Mouse (Mus musculus) embryonic facial prominence, embryonic 12.5 days (tissue): ENCODE results near the gene Ccdc88c. TPM values are rescaled to one million over a fixed set of nuclear protein-coding genes. Genes with fewer than 3 reads are reported as not detected.

Source experiments
- ATAC-seq: fragments of 200-750 bp; cut with Nextera tagmentation; 2 replicates; pipeline ENCODE4 v1.8.0; 2017; ENCODE audit not compliant: insufficient number of reproducible peaks, insufficient read depth, low FRiP score, low TSS enrichment
- H3K27ac ChIP-seq: fragments of 300-500 bp; sonication (generic); 2 replicates; pipeline ENCODE4 v1.5.1; 2016; ENCODE audit warnings: mild to moderate bottlenecking
- H3K27me3 ChIP-seq: fragments of 300-500 bp; sonication (generic); 2 replicates; pipeline ENCODE4 v1.6.1; 2016; ENCODE audit warnings: mild to moderate bottlenecking, moderate library complexity
- H3K36me3 ChIP-seq: fragments of 300-500 bp; sonication (generic); 2 replicates; pipeline ENCODE4 v1.6.1; 2016; ENCODE audit warnings: mild to moderate bottlenecking
- H3K4me1 ChIP-seq: fragments of 300-500 bp; sonication (generic); 2 replicates; pipeline ENCODE4 v1.6.1; 2016
- H3K4me2 ChIP-seq: fragments of 300-500 bp; sonication (generic); replicated peaks from 2 replicates; pipeline ENCODE4 v1.6.1; 2016; ENCODE audit warnings: mild to moderate bottlenecking, moderate library complexity
- H3K4me3 ChIP-seq: fragments of 300-500 bp; sonication (generic); 2 replicates; pipeline ENCODE4 v1.5.1; 2016; ENCODE audit warnings: mild to moderate bottlenecking
- H3K9ac ChIP-seq: fragments of 300-500 bp; sonication (generic); 2 replicates; pipeline ENCODE4 v1.6.1; 2016; ENCODE audit warnings: mild to moderate bottlenecking, moderate library complexity
- H3K9me3 ChIP-seq: fragments of 300-500 bp; sonication (generic); 2 replicates; pipeline ENCODE4 v1.6.1; 2016; ENCODE audit warnings: mild to moderate bottlenecking, moderate library complexity
- WGBS: fragments of 180-500 bp; shearing (Covaris S2); methylation state at CpG from one replicate; pipeline ENCODE4 v1.1.7; 2016; 5-methylcytosine and 5-hydroxymethylcytosine counted together
- polyA plus RNA-seq: library from polyadenylated mRNA; unstranded; fragments of >200 nt; fragmentation: Nextera tagmentation; extraction: Ambion mirVana; gene quantifications from 2 replicates; pipeline ENCODE4 v1.2.1, GENCODE M21; 2016

Gene Ccdc88c
- polyA plus RNA-seq, 1 experiment from 2014 or later: 6.7 TPM

DNA sequence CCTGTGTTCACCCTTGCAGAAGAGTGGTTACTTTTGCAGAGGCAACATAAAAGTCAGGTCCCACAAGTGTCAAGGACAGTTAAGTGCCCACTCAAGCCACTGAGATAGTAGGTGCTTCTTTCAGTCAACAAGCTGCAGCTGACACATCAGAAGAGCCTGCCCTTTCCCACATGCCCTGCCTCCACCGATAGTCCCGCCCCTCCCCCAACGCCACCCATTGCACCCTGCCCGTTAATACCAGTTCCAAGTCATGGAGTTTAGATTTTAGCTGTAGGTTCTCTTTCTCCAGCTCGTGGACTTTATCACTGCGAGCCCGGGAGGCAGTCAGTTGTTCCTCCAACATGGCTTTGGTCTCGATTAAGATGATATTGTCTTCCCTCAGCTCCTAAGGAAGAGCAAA is 74.9 kb downstream of the Ccdc88c start:
- no peak for ATAC-seq
- H3K4me3 ChIP-seq: no peak overlapping the region
- no peaks in the 10 kb centered on the region for H3K9me3 ChIP-seq
- no peak overlapping the region for H3K9ac ChIP-seq
- H3K36me3 ChIP-seq: no peaks in the 10 kb centered on the region
- no peaks in the 10 kb centered on the region for H3K27me3 ChIP-seq
- no peak overlapping the region for H3K27ac ChIP-seq
- peaks cover 8% of the 10 kb centered on the region for H3K4me1 ChIP-seq
- 80% methylated on average over 8 of the region's 8 CpGs for WGBS
- H3K4me2 ChIP-seq: no peak overlapping the region

DNA sequence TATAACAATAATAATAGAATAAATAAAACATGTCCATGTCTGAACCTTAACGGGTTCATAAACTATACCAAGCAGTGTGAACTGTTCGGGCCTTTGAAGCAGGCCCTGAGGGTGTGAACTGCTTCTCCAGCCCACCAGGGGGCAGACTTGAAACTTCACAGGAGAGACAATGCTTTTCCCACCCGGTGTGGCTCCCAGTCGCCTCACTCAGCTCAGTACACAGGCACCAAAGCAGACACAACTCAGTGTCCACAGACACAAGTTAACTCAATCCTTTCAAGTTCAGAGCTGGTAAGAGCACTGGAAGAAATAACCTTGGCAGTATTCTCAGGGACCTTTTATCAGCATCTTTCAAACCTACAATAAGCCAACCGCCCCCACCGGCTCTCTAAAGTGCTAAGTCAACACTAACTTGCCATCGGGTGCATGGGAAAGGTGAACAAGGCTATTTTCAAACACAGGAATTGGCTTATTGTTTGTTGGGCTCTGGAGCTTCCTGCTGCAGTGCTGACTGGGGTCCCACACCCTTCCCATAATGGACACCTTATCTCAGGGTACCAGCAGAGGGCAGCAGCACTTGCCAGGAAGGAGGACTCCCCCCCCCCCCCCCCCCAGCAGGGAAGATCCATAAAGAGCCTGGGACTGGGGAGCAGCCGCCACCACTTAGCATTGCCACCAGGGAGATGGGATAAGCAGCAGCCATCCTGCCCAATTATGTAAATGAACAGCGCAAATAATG is 76.5 kb downstream of the Ccdc88c start:
- H3K9me3 ChIP-seq: no peaks in the 10 kb centered on the region
- no peaks in the 10 kb centered on the region for H3K36me3 ChIP-seq
- H3K27ac ChIP-seq: no peak overlapping the region
- no peak for ATAC-seq
- peaks cover 3% of the 10 kb centered on the region for H3K4me1 ChIP-seq
- H3K27me3 ChIP-seq: no peaks in the 10 kb centered on the region
- no peak overlapping the region for H3K9ac ChIP-seq
- H3K4me2 ChIP-seq: no peak overlapping the region
- WGBS: 44% methylated on average over 9 of the region's 9 CpGs
- no peak overlapping the region for H3K4me3 ChIP-seq

DNA sequence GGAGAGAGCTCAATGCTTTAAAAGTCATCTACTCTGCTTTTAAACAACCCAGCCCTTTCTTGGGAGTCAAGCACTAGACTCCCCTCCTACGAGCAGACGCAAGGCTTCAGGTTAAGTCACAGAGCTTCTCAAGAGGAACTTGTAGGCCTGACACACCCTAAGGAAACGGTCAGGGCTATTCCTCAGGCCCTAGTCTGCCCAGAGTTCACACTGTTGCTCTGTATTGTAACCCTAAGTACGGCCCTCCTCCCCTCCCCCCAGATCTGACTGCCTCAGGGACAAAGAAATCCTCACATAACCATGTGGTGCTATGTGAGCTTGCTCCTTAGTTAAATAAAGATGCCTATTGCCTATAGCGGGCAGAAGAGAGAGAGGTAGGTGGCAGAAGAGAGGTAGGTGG is 79.7 kb downstream of the Ccdc88c start:
- Histone ChIP-seq H3K4me2 (no peak overlapping the region), H3K4me1 (no peaks in the 10 kb centered on the region), H3K27ac (no peak overlapping the region), H3K9ac (no peak overlapping the region), H3K9me3 (no peaks in the 10 kb centered on the region), H3K27me3 (no peaks in the 10 kb centered on the region), H3K36me3 (peaks cover 9% of the 10 kb centered on the region; the same call in 1 of the 2 replicates), H3K4me3 (no peak overlapping the region)
- no peak for ATAC-seq
- 72% methylated on average over 5 of the region's 5 CpGs for WGBS

DNA sequence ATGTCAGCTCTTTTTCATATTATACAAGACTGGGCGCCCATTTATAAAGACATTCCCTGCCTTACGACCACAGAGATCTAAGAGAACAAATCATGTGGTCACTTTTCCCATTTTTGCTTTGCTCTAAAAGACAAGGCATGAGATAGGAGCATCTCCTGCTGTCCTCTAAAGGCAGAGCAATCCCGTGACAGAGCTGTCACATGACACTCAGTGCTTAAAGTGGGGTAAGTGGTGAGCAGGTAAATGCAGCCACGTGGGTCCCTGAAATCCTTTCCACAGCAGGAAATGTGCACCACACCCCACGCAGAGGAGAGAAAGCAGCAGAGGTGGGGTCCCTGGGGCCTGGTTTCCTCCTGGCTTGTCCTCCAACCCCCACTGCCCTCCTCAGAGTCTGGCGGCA is 80.8 kb downstream of the Ccdc88c start:
- Histone ChIP-seq H3K9ac (no peak overlapping the region), H3K4me2 (no peak overlapping the region), H3K4me1 (no peaks in the 10 kb centered on the region), H3K27me3 (no peaks in the 10 kb centered on the region), H3K9me3 (no peaks in the 10 kb centered on the region), H3K27ac (no peak overlapping the region), H3K4me3 (no peak overlapping the region), H3K36me3 (peaks cover 9% of the 10 kb centered on the region; the same call in 1 of the 2 replicates)
- 82% methylated on average over 6 of the region's 6 CpGs for WGBS
- no peak for ATAC-seq

DNA sequence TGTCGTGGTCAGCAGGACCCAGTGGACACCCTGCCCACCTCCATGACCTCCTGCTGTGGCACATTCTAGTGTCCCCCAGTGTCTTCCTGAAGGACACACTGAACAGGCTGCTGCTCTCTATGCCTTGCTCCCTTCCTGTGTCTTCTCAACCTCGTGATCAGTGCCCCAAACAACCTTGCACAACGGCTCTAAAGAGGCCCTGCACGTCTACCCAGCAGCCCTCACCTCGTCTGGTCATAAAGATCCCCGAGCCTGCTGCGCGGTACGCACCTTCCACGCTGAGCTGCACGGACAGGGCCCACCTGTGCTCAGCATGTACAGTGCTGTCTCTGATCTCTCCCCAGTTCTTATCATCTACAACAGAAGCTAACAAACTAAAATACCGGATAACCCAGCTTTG is 82.9 kb downstream of the Ccdc88c start:
- no peaks in the 10 kb centered on the region for H3K27me3 ChIP-seq
- no peak for ATAC-seq
- 90% methylated on average over 12 of the region's 12 CpGs for WGBS
- H3K4me2 ChIP-seq: no peak overlapping the region
- H3K4me1 ChIP-seq: no peaks in the 10 kb centered on the region
- no peak overlapping the region for H3K27ac ChIP-seq
- H3K9me3 ChIP-seq: no peaks in the 10 kb centered on the region
- H3K9ac ChIP-seq: no peak overlapping the region
- H3K36me3 ChIP-seq: peaks cover 9% of the 10 kb centered on the region; the same call in 1 of the 2 replicates
- no peak overlapping the region for H3K4me3 ChIP-seq

DNA sequence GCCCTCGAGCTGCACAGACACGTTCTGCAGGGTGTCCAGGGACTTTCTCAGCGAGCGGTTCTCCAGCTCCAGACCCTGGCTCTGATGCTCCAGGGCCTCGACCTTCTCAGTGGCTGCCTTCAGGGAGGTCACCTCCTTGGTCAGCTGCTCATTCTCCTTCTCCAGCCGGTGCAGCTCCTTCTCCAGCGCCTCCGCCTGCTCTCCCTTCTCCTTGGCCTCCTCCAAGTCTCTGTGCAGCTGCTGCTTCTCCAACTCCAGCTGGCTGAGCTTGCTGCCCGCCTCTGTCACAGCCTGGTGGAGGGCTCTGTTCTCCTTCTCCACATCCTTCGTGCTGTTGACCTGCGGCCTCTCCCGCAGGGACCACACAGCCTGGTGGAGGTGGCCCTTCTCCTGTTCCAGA is 83.4 kb downstream of the Ccdc88c start:
- H3K27me3 ChIP-seq: no peaks in the 10 kb centered on the region
- 81% methylated on average over 12 of the region's 12 CpGs for WGBS
- H3K36me3 ChIP-seq: peaks cover 9% of the 10 kb centered on the region; the same call in 1 of the 2 replicates
- H3K9me3 ChIP-seq: no peaks in the 10 kb centered on the region
- no peaks in the 10 kb centered on the region for H3K4me1 ChIP-seq
- no peak overlapping the region for H3K9ac ChIP-seq
- H3K4me2 ChIP-seq: no peak overlapping the region
- no peak overlapping the region for H3K4me3 ChIP-seq
- ATAC-seq: no peak
- no peak overlapping the region for H3K27ac ChIP-seq

DNA sequence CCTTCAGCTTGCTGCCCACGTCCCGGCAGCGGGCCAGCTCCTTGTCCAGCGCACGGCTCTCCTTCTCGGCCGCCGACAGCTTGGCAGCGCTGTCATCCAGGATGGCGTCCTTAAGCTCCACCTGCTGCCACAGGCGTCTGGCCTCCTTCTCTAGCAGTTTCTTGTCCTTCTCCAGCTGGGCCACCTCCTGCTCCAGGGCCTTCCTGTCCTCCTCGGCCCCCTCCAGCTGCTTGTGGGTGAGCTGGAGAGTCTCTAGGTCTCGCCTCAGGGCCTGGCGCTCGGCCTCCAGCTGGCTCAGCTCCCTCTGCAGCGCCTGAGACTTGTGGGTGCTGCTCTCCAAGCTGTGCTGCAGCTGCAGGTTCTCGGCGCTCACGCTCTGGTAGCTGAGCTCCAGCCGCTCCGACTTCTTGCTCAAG is 83.9 kb downstream of the Ccdc88c start:
- Histone ChIP-seq H3K4me2 (no peak overlapping the region), H3K27me3 (no peaks in the 10 kb centered on the region), H3K36me3 (peaks cover 9% of the 10 kb centered on the region; the same call in 1 of the 2 replicates), H3K27ac (no peak overlapping the region), H3K4me3 (no peak overlapping the region), H3K9me3 (no peaks in the 10 kb centered on the region), H3K4me1 (no peaks in the 10 kb centered on the region), H3K9ac (no peak overlapping the region)
- no peak for ATAC-seq
- WGBS: 91% methylated on average over 21 of the region's 21 CpGs

DNA sequence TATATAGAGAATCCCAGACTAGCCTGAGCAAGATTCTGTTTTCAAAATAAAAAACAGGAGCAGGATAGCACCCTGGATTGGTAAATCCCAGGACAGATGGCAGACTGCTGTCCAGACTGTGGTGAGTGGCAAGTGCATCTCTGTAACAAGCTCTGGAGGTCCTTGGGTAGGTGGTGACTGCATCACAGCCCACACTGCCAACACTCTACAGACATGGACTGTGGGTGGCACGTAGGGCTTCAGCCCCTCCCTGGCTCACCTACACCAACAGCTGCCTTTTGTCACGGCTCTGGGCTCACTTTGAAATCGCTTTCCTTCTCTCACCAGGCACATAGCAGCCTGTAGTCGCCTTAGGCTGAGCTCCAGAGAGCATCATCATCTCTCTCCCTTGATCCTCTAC is 85.7 kb downstream of the Ccdc88c start:
- 81% methylated on average over 4 of the region's 4 CpGs for WGBS
- H3K4me1 ChIP-seq: 0 out of 2 replicates have a peak, but pooled peaks cover 3% of the 10 kb centered on the region

DNA sequence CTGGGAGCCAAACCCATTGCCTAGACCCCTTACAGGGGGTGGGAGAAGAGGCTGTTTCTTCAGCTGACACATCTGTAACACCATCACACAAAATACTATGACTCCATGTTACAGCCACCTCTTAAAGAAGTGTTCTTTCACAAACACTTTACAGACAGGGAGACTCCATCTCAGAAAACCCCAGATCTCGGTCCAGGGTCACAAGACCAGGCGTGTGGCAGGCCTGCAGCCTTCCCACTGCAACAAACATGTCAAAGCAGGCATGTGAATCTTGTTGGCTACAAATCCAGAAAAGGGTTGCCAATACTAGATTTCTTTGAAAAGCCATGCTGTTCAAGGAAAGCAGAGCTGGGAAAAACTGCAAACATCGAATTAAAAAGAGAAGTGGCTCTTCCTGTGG is 87.5 kb downstream of the Ccdc88c start:
- Histone ChIP-seq H3K9me3 (no peaks in the 10 kb centered on the region), H3K4me2 (no peak overlapping the region), H3K4me3 (no peak overlapping the region), H3K36me3 (peaks cover 4% of the 10 kb centered on the region; the same call in 1 of the 2 replicates), H3K9ac (no peak overlapping the region), H3K27me3 (no peaks in the 10 kb centered on the region), H3K27ac (no peak overlapping the region), H3K4me1 (peaks cover 6% of the 10 kb centered on the region; the same call in 1 of the 2 replicates)
- WGBS: 80% methylated on average over 3 of the region's 3 CpGs
- no peak for ATAC-seq

More for the DNA sequence above, 85.7 kb downstream of the Ccdc88c start:
- H3K4me3 ChIP-seq: no peak overlapping the region
- no peaks in the 10 kb centered on the region for H3K9me3 ChIP-seq
- H3K27me3 ChIP-seq: no peaks in the 10 kb centered on the region
- no peak for ATAC-seq
- no peak overlapping the region for H3K27ac ChIP-seq
- H3K9ac ChIP-seq: no peak overlapping the region
- no peak overlapping the region for H3K4me2 ChIP-seq
- H3K36me3 ChIP-seq: peaks cover 9% of the 10 kb centered on the region; the same call in 1 of the 2 replicates

DNA sequence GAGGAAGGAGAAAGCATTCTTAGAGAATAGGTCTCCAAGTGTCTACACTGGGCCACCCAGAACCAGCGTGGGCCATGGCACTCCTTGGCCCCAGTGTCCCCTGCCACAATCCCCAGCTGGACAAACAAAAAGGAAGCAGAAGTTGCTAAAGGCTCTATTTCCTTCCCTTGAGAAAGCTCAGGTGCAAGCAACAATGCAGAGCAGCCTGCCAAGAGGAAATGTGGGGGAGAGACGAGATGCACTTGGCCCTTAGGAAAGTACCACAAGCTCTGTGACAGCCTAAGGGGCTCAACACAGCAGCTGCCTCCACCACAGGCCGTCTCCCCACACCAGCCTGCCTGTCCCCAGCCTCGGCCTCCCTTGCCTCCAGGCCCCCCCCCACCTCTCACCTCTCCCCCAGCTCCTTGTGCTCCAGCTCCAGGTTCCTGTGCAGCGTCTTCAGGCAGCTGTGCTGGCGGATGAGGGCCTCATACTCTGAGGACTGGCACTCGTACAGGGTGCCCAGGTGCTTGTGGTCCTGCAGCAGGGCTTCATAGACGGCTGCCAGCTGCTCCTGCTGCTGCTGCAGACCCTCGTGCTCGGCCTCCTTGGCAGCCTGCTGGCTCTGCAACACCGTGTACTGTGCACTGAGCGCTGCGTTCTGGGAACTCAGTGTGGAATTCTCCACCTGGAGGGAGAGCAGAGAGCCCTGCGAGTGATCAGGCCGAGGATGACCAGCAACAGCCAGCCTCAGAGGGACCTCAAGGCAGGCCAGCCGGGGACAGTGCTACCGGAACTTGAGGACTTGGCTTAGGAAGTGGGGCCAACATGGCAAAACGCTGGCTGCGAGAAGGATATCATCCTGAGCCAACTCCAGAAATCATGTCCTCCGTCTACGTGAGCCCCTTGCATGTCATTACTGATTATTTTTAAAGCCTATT is 91.2 kb downstream of the Ccdc88c start:
- no peak overlapping the region for H3K4me2 ChIP-seq
- H3K27me3 ChIP-seq: no peaks in the 10 kb centered on the region
- 74% methylated on average over 21 of the region's 21 CpGs for whole genome bisulfite sequencing
- H3K4me3 ChIP-seq: no peak overlapping the region
- no peak overlapping the region for H3K9ac ChIP-seq
- H3K27ac ChIP-seq: peak overlapping the region; percentile 57
- peaks cover 6% of the 10 kb centered on the region; the same call in 1 of the 2 replicates for H3K4me1 ChIP-seq
- no peak for ATAC-seq
- H3K9me3 ChIP-seq: no peaks in the 10 kb centered on the region
- H3K36me3 ChIP-seq: no peaks in the 10 kb centered on the region; the same call in 1 of the 2 replicates

DNA sequence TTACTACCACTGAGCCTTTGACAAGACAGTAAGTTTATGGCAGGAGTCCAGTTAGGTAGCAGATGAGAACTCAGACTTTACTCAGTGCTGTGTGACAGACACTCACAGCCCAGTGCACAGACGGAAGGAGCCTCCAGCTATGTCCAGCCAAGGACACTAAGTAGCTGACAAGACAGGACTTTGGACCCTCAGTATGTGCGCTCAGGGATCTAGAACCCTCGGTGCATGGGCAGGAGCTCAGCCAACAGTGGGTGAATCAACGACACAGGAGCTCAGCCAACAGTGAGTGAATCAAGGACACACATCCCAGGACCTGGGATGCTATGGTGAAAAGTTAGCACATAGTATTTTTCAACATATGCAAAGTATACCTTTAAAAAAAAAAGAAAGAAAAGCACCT is 92.1 kb downstream of the Ccdc88c start:
- H3K4me2 ChIP-seq: no peak overlapping the region
- ATAC-seq: no peak
- H3K4me1 ChIP-seq: peaks cover 6% of the 10 kb centered on the region; the same call in 1 of the 2 replicates
- no peaks in the 10 kb centered on the region for H3K9me3 ChIP-seq
- no peaks in the 10 kb centered on the region for H3K27me3 ChIP-seq
- 85% methylated on average over 4 of the region's 4 CpGs for WGBS
- no peaks in the 10 kb centered on the region for H3K36me3 ChIP-seq
- no peak overlapping the region for H3K4me3 ChIP-seq
- no peak overlapping the region for H3K9ac ChIP-seq
- no peak overlapping the region for H3K27ac ChIP-seq
